Mouse (Mus musculus): ENCODE results near the gene Gpr157.

Gpr157 gene

GRCm38 (mm10) chr4:150151045-150151444 is 63.9 kb downstream of the Gpr157 start:
- DNase-seq (ENCODE audit: low spot score) = no peak

DNA sequence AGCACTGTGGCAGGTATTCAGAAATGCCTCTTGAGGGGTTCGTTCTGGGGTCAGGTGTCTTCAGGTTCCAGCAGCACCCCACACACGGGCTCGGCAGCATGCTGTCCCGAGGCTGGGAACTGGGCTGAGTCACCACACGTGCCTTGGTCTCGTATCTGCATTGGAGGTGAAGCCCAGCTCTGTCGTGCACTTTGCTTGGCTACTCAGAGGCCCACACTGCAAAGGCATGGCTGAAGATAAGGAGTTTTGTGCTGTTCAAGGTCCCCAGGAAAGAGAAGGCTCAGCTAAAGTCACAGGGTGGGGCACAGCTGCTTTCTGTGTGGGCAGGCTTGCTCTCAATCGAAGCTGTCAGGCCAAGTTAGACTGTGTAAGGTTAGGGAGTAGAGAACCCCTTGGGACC is 65.3 kb downstream of the Gpr157 start:
- no peak for DNase-seq (ENCODE audit: low spot score)

- no peak for DNase-seq (ENCODE audit: low spot score)
Observed at GRCm38 (mm10) chr4:150155301-150155700, 68.1 kb downstream of the Gpr157 start.

All from urinary bladder, postnatal 25 days (tissue).